Mouse (Mus musculus) bone marrow, adult 2 months (tissue): Measurements from ENCODE around the gene Nipal3. TPM values are rescaled to one million over a fixed set of nuclear protein-coding genes. Genes with fewer than 3 reads are reported as not detected.

Experiments used
- H3K27ac ChIP-seq: fragments of 200-500 bp; 2 replicates; pipeline ENCODE4 v1.5.1; 2012; ENCODE audit warnings: low read depth, mild to moderate bottlenecking, control low read depth, inconsistent platforms, low read length; ENCODE audit not compliant: control insufficient read depth, poor library complexity, insufficient read depth
- H3K4me1 ChIP-seq: fragments of 200-500 bp; 2 replicates; pipeline ENCODE4 v1.6.1; 2011; ENCODE audit warnings: low read length; ENCODE audit not compliant: control insufficient read depth, insufficient read depth
- H3K4me3 ChIP-seq: fragments of 200-500 bp; replicated peaks from 2 replicates; pipeline ENCODE3; 2011; ENCODE audit warnings: mild to moderate bottlenecking, low read depth, low read length, control low read depth; ENCODE audit not compliant: control insufficient read depth
- CTCF ChIP-seq: fragments of 200-500 bp; IDR thresholded peaks from 2 replicates; pipeline ENCODE4 v1.5.1; 2011; ENCODE audit warnings: low read length, control low read depth; ENCODE audit not compliant: control insufficient read depth, insufficient read depth
- POLR2A ChIP-seq: fragments of 200-500 bp; IDR thresholded peaks from 2 replicates; pipeline ENCODE4 v1.6.1; 2011; ENCODE audit warnings: low read depth, mild to moderate bottlenecking, control low read depth, low read length, borderline replicate concordance; ENCODE audit not compliant: control insufficient read depth
- WGBS: fragments of 180-500 bp; shearing (Covaris S2); methylation state at CpG from one replicate; pipeline ENCODE4 v1.1.7; 2018; 5-methylcytosine and 5-hydroxymethylcytosine counted together
- polyA plus RNA-seq: library from polyadenylated mRNA; stranded (reverse); fragments of >200 nt; gene quantifications from 2 replicates; pipeline ENCODE4 v1.2.4, GENCODE M21; 2011; ENCODE audit warnings: low replicate concordance; ENCODE audit not compliant: missing spikeins, insufficient read depth, insufficient read length

Gene Nipal3
- polyA plus RNA-seq, 1 experiment: 18.5 TPM

DNA sequence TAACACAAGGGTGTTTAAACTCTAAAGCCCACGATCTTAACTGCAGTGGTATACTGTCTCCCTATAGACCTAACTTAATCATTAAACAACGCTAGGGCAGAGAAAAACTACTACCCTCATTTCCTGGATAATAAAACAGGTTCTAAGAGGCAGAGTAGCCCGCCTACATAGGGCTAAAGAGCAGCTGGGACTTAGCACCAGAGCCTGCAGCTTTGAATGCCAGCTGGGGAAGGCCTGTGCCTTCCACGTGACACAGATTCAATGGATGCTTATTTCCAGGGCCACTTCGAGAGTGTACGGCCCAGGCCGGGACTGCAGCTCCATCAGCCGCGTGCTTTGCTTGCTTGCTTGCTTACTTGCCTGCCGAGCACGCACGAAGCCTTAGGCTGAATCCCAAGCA lies 41.3 kb downstream of the Nipal3 start:
- 84% methylated on average over 12 of the region's 12 CpGs for WGBS
- no peak for TF ChIP-seq POLR2A
- no peak for TF ChIP-seq CTCF
- H3K27ac ChIP-seq: no peak overlapping the region
- H3K4me1 ChIP-seq: no peaks in the 10 kb centered on the region
- no peak overlapping the region for H3K4me3 ChIP-seq

- 83% methylated on average over 6 of the region's 6 CpGs for WGBS
These were observed 41.7 kb downstream of the Nipal3 start for GRCm38 (mm10) chr4:135453164-135453563.

DNA sequence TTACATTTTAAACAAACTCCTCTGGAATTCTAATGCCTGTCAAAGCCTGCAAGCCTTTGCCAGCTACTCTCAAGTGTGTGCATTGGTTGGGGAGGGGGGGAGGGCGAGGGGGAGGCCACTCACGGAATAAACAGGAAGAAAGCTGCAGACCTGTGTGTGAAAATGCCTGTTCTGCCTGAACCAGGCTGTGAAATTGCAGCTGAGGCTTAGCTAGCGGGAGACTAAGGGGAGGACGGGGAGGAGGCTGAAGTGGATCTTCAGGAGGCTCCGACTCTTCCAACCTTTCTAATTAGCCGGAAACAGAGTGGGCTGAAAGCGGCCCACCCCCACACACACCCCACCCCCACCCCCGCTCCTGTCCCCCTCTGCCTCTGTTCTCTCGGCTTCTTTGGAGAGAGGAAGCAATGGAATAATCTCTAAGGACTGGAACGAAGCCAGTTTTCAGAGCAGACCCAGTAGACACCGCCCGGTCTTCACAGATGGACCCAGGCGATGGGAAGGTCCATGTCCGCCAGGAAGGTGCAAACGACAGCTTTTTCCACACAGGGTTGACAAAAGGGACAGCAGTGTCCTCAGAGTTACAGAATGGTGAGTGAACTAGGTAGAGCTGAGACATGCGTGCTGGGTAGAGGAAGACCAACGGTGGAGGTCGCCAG lies 43.4 kb downstream of the Nipal3 start:
- TF ChIP-seq POLR2A (no peak), CTCF (no peak)
- Histone ChIP-seq H3K27ac (no peak overlapping the region), H3K4me3 (no peak overlapping the region), H3K4me1 (no peaks in the 10 kb centered on the region)
- 80% methylated on average over 18 of the region's 18 CpGs for WGBS

More at GRCm38 (mm10) chr4:135453164-135453563, 41.7 kb downstream of the Nipal3 start:
- Histone ChIP-seq H3K4me1 (no peaks in the 10 kb centered on the region), H3K4me3 (no peak overlapping the region), H3K27ac (no peak overlapping the region)
- TF ChIP-seq POLR2A (no peak), CTCF (no peak)

GRCm38 (mm10) chr4:135442473-135442872 lies 52.4 kb downstream of the Nipal3 start:
- 64% methylated on average over 5 of the region's 5 CpGs for WGBS
- TF ChIP-seq POLR2A (no peak), CTCF (no peak)
- peaks cover 3% of the 10 kb centered on the region; the same call in 1 of the 2 replicates for H3K4me1 ChIP-seq

GRCm38 (mm10) chr4:135439904-135440522 lies 54.8 kb downstream of the Nipal3 start:
- H3K4me1 ChIP-seq: peaks cover 3% of the 10 kb centered on the region; the same call in 1 of the 2 replicates
- WGBS: 12% methylated on average over 9 of the region's 9 CpGs
- TF ChIP-seq CTCF (peak; percentile 37; the same call in 1 of the 2 replicates), POLR2A (no peak)
- peak overlapping the region; percentile 64 for H3K27ac ChIP-seq
- peak overlapping the region; percentile 38 for H3K4me3 ChIP-seq

More at GRCm38 (mm10) chr4:135442473-135442872, 52.4 kb downstream of the Nipal3 start:
- H3K4me3 ChIP-seq: no peak overlapping the region
- H3K27ac ChIP-seq: no peak overlapping the region

GRCm38 (mm10) chr4:135439188-135439647 lies 55.6 kb downstream of the Nipal3 start:
- under 1% methylated on average over 15 of the region's 15 CpGs for WGBS
- Histone ChIP-seq H3K4me1 (peaks cover 3% of the 10 kb centered on the region; the same call in 1 of the 2 replicates), H3K27ac (peak overlapping the region; percentile 64), H3K4me3 (peak overlapping the region; percentile 5)
- TF ChIP-seq CTCF (no peak), POLR2A (no peak)

- Histone ChIP-seq H3K4me3 (no peak overlapping the region), H3K27ac (no peak overlapping the region)
- TF ChIP-seq CTCF (no peak), POLR2A (no peak)
These were observed 56.9 kb downstream of the Nipal3 start for GRCm38 (mm10) chr4:135437924-135438323.

GRCm38 (mm10) chr4:135436291-135436690 lies 58.5 kb downstream of the Nipal3 start:
- Histone ChIP-seq H3K4me1 (peaks cover 3% of the 10 kb centered on the region; the same call in 1 of the 2 replicates), H3K27ac (no peak overlapping the region), H3K4me3 (no peak overlapping the region)
- 32% methylated on average over 13 of the region's 13 CpGs for WGBS
- TF ChIP-seq CTCF: no peak
- no peak for TF ChIP-seq POLR2A

More at GRCm38 (mm10) chr4:135437924-135438323, 56.9 kb downstream of the Nipal3 start:
- H3K4me1 ChIP-seq: peaks cover 3% of the 10 kb centered on the region; the same call in 1 of the 2 replicates

GRCm38 (mm10) chr4:135434395-135434789 lies 60.4 kb downstream of the Nipal3 start:
- peak overlapping the region; percentile 90 for H3K27ac ChIP-seq
- H3K4me1 ChIP-seq: no peaks in the 10 kb centered on the region
- TF ChIP-seq POLR2A (no peak), CTCF (no peak)
- H3K4me3 ChIP-seq: peak overlapping the region; percentile 73
- WGBS: 33% methylated on average over 11 of the region's 11 CpGs
